Mouse (Mus musculus): ENCODE data around the gene Timp4. TPM values are rescaled to one million over a fixed set of nuclear protein-coding genes. Genes with fewer than 3 reads are reported as not detected.

Timp4 gene
- 1 to 10 TPM; 1.3 to 2.2 TPM for total RNA-seq (2021)

DNA sequence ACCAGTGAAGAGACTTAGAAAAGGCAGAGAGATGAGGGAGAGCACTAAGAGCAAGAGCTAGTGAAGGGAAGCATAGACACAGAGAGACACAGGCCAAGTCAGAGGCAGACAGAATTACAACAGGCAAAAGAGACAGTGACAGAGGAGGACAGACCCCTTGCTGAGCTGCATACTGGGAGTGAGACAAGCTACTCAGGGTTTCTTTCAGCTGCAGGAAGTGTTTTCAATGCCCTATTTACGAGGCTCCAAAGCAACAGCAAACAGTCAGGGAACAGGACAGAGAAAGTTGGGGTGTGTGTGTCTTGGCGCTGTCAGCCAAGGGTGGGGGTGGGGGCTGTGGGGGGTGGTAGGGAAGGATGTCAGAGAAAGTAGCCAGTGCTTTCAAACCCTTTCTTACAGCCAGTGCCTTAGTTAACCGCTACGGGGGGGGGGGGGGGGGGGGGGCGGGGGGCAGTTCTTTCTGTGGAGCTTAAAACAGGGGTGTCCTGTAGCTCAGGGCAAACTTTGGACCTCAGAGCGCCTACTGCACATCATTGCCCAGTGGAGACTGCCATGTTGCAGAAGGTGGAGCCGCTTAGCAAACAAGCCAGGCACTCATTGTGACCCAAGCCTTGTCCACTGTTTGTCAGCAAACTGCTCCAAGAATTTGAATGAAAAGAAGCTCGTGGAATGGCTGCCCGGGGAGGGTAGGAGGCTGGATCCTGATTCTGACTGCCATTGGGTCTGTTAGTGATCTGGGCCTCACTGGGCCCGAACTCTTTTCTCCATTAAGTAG, at the start of gene Timp4:
Timp4 (minus strand) TSS at position 107 of the 775 bp plus-strand sequence.
- DNase-seq = no peak

DNA sequence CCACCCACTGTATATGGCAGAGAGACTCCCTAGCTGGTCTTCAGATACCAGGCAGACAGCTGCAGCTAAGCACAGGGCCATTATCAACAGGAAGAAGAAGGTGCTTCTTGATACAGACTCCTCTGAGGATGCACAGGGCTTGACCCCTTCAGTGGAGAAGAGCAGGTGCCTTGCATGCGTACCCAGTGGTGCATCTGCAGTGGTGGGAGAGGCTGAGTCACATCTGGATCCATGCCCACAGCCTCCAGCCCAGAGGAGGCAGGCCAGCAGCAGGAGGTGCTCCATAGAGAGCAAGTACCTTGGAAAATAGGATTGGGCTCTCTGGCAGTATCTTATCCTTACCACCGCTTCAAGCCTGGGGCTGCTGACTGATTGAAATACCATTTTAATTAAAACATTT, 41.9 kb upstream of the Timp4 start:
- no peak for DNase-seq

DNA sequence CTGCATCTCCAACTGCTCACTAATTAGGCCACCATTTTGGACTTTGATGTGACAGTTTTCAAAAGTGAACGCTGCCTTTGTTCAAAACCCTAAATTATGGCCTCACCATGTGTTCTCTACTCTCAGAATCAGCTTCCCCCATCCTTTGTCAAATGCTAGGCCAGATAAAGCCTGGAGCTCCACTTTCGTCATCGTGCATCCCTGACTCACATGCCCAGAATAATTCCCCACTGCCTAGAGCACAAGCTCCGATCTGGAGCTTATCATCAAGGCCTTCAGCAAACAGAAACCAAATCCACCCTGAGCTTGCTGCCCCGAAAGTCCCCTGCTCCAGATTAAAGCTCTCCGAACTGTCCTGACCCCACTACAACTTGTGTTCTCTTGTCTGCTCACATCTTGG, 40.6 kb upstream of the Timp4 start:
- no peak for DNase-seq

DNA sequence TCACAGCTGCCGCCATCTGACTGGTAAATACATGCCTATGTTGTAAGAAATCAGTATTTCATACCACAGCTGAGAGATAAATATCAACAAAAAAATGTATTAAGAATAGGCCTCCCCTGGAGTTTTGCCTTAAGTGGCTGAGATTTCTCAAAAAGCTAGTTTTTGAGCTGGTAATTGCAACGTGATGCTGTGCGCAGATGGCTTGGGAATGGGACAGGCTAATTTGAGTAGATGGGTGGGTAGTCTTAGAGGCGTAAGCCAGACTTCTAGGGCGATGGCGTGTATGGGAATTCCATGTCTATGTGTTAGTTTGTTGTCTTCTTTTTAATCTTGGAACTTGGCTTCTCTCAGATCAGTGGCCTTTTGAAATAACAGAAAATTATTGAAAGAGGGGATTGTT, 39.8 kb upstream of the Timp4 start:
- DNase-seq = no peak

DNA sequence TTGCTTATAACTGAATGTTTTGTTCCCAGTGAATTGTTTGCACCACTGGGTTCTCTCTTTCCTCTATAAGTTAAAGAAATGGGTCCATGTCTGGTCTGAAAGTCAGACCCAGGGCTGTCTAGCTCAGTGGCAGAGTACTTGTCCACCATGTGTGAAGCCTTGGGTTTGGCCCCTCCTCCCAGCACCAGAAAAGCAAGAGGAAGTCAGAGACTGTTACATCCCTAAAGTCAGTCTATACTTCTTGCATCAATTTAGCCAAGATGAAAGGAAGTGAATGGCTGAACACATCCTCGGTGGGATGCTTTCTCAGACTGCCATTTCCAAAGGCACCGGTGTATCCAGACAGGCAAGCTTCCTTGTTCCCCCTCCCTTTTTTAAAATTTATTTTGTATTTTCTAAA, 39.1 kb upstream of the Timp4 start:
- DNase-seq = no peak

DNA sequence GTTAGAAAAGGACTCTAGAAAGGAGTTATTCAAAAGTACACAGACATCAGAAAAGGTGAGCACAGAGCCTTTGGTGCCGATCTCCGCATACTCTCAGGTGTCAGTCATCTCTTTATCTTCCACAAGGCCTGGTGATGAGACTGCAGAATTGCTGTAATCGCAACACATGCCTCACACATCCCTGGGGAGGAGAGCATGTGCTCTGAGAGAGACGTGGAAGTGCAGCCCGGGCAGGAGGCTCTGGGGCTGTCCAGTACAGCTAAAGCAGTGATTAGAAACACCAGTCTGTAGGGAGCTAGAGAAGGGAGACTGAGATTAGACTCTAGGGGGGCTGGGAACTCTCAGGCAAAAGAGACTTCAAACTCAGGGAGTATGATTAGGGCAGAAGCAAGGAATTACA, 38.6 kb upstream of the Timp4 start:
- no peak for DNase-seq

DNA sequence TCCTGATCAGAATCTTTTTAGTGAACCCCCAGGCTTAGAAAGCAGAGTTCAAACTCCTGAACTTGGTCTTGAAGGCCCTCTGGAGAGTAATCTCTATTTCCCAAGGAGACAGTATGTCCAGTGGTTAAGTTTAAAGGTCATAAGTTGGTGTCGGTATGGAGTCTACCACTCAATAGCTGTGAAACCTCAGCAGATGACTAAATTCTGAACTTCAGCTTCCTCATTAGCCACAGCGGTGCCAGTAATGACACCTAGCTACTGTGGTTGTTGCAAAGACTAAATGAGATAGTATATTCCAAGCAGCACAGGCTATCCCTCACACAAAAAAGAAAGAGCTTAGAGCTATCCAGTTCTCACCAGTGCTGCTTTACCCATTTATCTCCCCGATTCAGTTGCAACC, 36.2 kb upstream of the Timp4 start:
- DNase-seq = no peak

DNA sequence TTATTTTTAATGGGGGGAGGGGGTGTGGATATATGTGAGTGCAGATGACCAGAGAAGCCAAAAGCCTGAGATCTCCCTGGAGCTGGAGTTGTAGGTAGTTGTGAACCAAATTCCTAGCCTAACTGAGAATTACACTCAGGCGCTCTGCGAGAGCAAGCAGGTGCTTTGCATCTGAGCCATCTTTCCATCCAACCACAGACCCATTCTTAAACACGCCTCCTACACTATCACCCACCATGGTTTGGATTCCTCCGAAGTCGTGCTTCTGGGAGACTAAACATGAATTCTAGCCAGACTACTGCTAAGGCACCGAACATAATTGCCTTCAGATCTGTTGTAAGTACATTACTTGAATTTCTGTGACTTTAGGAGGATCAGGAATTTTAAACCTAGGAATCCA, 34.4 kb upstream of the Timp4 start:
- no peak for DNase-seq

DNA sequence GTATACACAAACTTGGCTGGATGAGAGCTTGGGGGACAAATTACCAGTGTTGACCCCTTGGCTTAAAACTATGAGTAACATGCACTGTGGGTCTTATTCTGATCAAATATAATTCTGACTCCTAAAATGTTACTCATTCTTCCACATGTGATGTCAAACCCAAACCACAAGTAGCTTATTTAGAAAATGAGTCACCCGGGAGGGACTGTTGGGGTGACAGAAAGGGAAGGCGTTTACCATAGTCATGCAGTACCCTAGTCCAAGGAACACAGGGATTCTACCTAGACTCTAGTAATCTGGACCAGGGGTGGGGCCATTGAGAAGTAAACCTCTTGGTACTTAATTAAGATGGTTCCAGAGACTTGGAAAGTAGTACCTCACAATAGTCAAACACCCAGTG, 32.1 kb upstream of the Timp4 start:
- no peak for DNase-seq

DNA sequence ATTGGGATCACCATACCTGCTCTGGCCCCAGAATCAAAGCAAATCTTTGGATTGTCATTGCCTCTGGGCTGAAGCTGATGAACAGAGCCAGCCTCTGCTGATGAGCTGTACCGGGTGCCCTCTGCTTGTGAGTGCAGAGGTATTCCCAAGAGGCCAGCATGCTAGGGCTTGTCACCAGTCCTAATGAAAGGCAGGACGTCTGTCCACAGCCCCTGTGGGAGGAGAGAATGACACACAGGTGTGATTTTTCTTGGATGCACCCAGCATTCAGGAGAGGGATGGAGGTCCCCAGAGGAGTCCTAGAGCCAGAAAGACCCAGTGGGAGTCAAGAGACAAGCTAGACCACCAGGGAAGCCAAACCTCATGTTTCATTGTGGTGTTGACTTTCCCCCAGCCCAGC, 27.6 kb upstream of the Timp4 start:
- DNase-seq = no peak

DNA sequence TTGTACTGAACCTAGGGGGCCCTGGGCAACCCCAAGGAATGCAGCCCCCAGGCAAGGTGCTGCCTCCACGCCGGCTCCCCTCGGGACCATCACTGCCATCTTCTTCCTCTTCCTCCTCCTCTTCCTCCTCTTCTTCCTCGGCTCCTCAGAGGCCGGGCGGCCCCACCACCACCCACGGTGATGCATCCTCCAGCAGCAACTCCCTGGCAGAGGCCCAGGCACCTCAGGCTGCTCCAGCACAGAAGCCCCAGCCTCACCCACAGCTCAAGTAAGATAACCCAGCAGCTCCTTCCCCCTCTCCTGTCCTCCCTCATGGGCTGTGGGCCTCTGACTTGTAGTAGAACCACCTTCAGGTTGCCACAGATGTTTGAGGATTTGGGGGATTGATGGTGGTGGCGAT, 26.1 kb upstream of the Timp4 start:
- DNase-seq = no peak

DNA sequence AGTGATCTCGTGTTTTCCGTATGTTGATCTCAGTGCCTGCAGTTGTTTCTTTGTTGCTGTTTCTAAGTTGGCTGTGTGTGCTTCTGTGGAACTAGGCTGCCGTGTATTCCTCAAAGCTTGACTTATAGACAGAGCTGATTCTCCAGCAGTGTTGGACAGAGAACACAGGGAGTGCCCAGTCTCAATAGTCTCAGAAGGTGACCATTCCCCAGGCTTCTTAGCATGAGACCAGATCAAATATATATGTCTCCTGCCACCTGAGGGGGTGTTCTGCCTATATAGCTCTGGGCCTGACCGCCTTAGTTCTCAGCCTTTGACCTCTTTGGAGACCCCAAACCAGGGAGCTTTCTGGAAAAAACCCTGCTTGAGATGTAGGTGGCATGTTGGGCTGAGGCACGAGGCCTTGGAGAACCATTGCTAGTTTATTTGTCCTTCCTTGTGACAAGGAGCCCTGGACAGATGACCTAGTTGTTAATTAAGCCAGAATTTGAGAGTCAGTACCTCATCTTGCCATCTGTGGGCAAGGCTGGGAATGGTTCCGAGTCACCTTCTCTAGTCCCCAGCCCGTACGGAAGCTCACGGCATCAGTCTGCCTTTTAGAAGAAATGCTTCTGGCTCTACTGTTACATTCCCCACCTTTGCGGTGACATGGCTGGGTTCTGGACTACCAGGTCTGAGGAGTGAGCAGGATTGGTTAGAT, 23.3 kb upstream of the Timp4 start:
- no peak for DNase-seq

DNA sequence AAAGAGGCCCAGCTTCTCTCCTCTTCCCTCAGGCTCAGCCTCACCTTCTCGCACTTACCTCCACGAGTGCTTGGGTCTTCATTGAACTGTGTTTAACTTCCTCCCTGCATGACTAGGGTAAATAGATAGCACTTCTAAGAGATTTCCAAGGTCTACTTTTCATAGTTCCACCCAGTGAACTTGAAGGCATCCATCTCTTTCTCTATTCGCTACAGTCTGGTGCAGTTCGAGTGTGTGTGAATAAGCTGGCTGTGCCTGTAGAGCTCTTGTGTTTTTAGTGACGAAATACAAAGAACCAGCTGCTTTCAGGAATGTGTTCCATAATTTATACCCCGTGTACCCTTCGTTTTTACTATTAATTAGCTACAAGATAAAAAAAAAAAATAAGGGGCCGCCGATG, 22.7 kb upstream of the Timp4 start:
- DNase-seq = no peak

DNA sequence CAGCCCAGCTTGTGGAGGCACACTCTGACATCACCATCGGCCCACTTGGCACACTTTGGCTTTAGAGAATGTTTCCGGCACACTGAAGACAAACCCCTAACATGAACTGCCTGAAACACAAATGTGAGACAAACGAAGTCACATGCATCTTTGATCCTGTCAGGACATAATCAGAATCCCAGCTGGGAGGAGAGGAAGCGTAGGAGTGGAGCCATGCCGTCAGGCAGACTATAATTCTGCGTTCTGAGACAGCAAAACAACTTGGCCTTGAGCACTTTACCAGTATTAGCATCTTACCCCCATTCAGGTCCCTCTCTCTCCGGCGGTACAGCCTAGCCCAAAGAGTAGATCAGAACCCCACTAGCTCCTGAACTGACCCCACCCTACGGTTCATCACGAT, 21.3 kb upstream of the Timp4 start:
- peak; percentile 41 for DNase-seq

DNA sequence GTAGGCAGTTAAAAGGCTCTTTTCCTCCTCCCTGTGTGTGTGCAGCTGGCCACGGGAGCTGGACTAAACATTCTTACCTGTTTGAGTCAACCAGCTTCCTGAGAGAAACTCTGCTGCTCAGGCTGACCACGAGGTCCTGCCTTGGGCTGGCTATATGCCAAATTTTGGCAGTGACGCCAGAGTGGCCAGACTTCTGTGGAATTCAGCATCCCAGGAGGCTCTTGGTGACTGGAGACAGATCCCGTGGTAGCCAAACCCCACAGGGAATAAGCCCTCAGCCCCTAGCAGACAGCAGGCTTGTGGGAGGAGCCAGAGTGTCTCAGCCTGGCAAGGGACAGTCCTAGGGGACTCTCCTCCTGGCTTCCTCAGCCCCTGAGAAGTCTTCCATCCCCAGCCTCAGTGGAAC, 19.9 kb upstream of the Timp4 start:
- DNase-seq = peak; percentile 77

DNA sequence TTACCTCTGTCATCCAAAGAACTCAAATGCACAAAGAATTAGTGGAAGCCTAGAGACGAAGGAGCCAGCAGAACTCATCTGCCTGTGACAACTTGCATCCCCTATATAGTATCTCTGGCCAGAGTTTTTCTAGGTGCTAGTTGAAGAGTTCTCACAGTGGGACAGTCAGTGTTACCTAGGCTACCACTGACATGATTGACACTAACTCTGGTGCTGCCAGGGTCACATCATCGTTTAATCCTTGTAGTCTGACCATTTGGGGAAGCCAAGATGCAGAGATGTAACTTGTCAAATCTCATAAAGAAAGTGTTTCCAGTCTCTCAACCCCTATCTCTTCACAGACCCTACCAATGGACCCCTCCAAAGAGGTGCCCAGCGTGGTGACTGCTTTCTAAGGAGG, 19.3 kb upstream of the Timp4 start:
- no peak for DNase-seq

DNA sequence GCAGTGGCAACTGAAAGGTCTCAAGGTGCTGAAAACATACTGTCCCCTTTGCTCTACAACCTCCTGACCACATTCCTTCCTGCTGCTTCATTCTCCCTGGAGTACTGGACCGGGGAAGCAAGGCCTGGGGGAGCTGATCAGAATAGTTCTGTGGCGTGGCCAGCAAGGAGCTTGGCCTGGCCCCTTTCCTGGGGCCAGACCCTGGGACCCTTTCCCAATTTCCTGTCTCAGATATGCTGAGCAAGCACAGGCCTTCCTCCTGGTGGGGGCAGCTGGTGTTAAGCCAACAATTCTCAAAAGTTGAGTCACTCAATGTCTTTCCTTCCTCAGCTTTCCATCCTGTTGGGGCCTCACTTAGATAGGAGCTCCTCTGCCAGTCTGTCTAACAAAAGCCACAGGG, 18.1 kb upstream of the Timp4 start:
- DNase-seq = peak; percentile 30

DNA sequence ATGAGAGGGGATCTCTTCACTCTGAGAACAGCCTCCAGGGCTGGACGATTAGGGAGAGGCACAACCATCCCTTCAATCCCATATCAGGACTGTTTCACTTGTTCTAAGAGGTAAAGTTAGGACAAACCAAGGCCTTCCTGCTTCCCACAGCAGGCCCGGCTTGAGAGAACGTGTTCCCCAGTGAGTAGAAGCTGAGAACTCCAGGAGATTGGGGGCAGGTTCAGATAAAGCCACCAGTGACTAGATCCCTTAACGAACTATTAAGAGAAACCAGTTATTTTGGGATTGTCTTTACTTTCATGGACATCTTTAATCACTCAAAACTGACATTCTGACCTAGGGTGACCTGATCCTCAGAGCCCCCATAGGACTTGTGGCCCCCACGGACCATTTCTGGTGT, 17.6 kb upstream of the Timp4 start:
- no peak for DNase-seq

DNA sequence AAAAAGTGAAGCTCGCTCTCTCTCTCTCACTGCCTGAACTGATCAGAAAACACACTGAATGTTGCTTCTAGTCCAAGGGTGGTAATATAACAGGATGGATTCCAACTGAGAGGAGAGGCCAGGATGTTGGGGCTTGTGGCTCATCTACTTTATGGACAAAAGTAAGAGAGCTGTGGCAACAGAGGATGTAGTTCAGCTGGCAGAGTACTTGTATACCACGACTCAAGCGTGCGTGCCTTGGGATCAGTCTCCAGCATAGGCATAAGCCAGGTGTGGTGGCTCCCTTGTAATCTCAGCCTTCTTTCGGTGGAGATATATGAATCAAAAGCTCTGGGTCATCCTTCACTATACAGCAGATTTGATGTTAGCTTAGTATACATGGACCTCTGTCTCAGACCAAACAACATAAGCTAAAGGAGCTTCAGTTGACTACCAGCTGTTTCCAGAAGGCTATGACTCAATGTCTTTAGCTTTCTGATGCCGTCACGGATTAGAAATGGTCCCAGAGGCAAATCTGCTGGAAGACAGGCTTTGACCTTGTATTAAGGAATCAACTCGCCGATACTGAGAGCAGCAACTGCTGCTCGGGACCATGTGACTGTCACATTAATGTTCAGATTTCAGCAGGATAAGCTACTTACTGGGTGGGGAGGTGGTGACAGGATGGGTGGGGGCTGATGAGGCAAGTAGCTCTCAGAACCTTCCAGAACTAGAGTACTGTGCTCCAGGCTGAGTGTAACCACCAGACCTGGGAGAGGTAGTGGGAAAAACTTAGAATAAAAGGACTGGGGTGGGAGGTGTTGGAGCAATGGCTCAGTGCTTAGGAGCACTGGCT, 16.8 kb upstream of the Timp4 start:
- DNase-seq = no peak

DNA sequence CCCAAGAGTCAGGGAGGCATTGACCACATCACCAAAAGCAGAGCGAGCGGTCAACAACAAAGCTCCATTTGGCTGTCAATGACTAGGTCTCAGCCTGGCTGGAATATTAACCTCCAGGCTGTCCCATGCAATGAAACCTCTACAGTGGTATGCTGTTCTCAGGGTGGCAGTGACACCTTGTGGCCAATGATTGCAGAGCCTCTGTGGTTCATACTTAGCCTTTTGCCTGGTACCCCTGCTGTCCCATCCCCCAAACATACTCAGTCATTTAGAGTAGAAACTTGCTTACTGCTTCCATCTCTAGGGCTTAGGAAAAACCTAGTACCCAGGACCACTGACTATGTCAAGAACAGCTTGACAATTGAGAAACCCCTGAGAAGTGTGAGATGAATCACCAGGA, 15.9 kb upstream of the Timp4 start:
- peak; percentile 86 for DNase-seq

DNA sequence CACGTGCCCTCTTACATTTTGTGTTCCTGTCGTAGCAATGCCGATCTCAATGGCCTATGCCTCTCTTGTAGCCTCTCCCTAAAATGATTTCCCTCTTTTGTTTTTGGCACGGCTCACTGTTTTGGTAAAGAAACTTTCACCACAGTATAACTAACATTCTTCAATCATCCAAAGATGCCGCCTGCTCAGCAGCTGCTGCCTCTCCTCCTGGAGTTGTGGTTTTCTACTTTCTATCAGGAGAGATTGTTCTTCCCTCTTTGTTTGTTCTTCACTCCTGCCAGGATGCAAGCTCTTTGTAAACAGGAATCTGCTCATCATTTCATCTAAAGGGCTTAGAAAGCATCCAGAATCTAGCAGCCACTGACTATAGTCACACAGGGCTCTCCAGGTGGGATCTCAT, 14.8 kb upstream of the Timp4 start:
- DNase-seq = no peak

DNA sequence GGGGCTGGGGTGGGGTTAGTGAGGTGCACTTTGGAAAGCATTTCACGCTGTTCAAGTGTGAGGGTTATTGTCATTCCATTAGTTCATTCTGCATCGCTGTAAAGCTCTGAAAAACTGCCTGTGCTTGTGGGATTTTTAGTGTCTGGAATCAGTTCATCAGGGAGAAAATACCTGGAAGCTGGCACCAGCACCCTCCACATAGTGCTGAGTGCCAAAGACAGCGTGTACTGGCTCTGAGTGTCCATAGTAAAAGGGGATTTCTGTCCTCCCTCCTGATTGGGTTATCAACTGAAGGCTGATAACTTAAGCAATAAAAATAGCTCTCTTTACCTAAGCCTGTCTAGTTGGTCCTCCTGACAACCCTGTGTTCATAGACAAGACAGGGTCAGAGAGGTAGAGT, 8.5 kb upstream of the Timp4 start:
- DNase-seq = no peak

DNA sequence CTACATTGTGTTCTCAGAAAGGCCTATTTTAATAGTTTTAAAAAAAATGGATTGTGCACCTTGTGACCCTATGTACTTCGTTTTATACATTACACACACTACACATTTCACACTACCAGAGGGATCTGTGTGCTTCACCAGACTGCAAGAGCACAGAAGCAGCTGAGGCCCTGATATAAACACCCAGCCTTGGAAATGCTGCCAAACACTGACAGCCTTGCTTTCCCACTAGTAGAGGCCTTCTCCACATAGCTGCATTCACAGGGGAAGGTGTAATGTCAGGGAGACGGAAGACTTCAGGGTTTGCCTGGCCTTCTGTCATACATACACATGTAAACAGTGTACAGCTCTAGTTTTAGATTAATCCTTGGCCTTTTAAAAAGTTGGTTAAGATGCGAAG, 3.2 kb upstream of the Timp4 start:
- no peak for DNase-seq

Data from heart, postnatal 4 days (tissue).